Mouse (Mus musculus): Measurements from ENCODE around the gene Ankfy1. TPM values are rescaled to one million over a fixed set of nuclear protein-coding genes. Genes with fewer than 3 reads are reported as not detected.

The Ankfy1 gene
- total RNA-seq (2014; rRNA removed), result 39.7 and 55.8 TPM in 2 replicates
- 9.8 and 15.7 TPM in 2 replicates for polyA plus RNA-seq (2015; fragmentation: Nextera tagmentation; extraction: Ambion mirVana)

- DNase-seq (peak; percentile 96), ATAC-seq (peak; percentile 99)
- Histone ChIP-seq H3K9me3 (ENCODE audit: low read length) (no peaks in the 10 kb centered on the region), H3K27ac (ENCODE audit: low read depth, low read length) (peak within 1 kb of the TSS; percentile 93), H3K36me3 (ENCODE audit: insufficient read depth) (no peaks in the 10 kb centered on the region), H3K4me3 (ENCODE audit: low read depth, low read length) (peak within 1 kb of the TSS; percentile 59), H3K27me3 (ENCODE audit: insufficient read depth, low read length) (no peaks in the 10 kb centered on the region), H3K4me1 (ENCODE audit: insufficient read depth) (peaks cover 17% of the 10 kb centered on the region), H3K9ac (peak within 1 kb of the TSS; percentile 76), H3K4me2 (ENCODE audit: low read depth) (peak within 1 kb of the TSS; percentile 65)
- TF ChIP-seq CTCF (IDR thresholded peaks at IDR 0.05; ENCODE audit: low read depth), result 0 out of 2 replicates have a peak, but pooled peaks have one; percentile 3
- 2% methylated on average over 56 of the region's 56 CpGs for WGBS
Observed at GRCm38 (mm10) chr11:72689551-72690510, at the start of gene Ankfy1. Ankfy1 (plus strand) TSS chr11:72690006.

- Histone ChIP-seq H3K27me3 (ENCODE audit: insufficient read depth, low read length) (no peaks in the 10 kb centered on the region), H3K4me2 (ENCODE audit: low read depth) (no peak overlapping the region), H3K4me1 (ENCODE audit: insufficient read depth) (no peaks in the 10 kb centered on the region), H3K36me3 (ENCODE audit: insufficient read depth) (no peaks in the 10 kb centered on the region), H3K9ac (no peak overlapping the region), H3K9me3 (ENCODE audit: low read length) (no peaks in the 10 kb centered on the region), H3K4me3 (ENCODE audit: low read depth, low read length) (no peak overlapping the region), H3K27ac (ENCODE audit: low read depth, low read length) (no peak overlapping the region)
- WGBS, result 12% methylated on average over 4 of the region's 4 CpGs
- no peak for TF ChIP-seq CTCF (IDR thresholded peaks at IDR 0.05; ENCODE audit: low read depth)
- ATAC-seq (no peak), DNase-seq (no peak)
Observed at GRCm38 (mm10) chr11:72642730-72643129, 47.1 kb upstream of the Ankfy1 start.

GRCm38 (mm10) chr11:72645386-72645785, 44.4 kb upstream of the Ankfy1 start:
- Histone ChIP-seq H3K4me3 (ENCODE audit: low read depth, low read length) (no peak overlapping the region), H3K36me3 (ENCODE audit: insufficient read depth) (no peaks in the 10 kb centered on the region), H3K4me1 (ENCODE audit: insufficient read depth) (no peaks in the 10 kb centered on the region), H3K9ac (no peak overlapping the region), H3K9me3 (ENCODE audit: low read length) (no peaks in the 10 kb centered on the region), H3K27me3 (ENCODE audit: insufficient read depth, low read length) (no peaks in the 10 kb centered on the region), H3K4me2 (ENCODE audit: low read depth) (no peak overlapping the region), H3K27ac (ENCODE audit: low read depth, low read length) (no peak overlapping the region)
- 89% methylated on average over 5 of the region's 5 CpGs for WGBS
- no peak for ATAC-seq
- no peak for DNase-seq
- no peak for TF ChIP-seq CTCF (IDR thresholded peaks at IDR 0.05; ENCODE audit: low read depth)

GRCm38 (mm10) chr11:72650347-72650746, 39.5 kb upstream of the Ankfy1 start:
- Histone ChIP-seq H3K27ac (ENCODE audit: low read depth, low read length) (no peak overlapping the region), H3K27me3 (ENCODE audit: insufficient read depth, low read length) (no peaks in the 10 kb centered on the region), H3K9ac (no peak overlapping the region), H3K36me3 (ENCODE audit: insufficient read depth) (no peaks in the 10 kb centered on the region), H3K4me2 (ENCODE audit: low read depth) (no peak overlapping the region), H3K4me3 (ENCODE audit: low read depth, low read length) (no peak overlapping the region), H3K4me1 (ENCODE audit: insufficient read depth) (no peaks in the 10 kb centered on the region), H3K9me3 (ENCODE audit: low read length) (no peaks in the 10 kb centered on the region)
- ATAC-seq (no peak), DNase-seq (no peak)
- 72% methylated on average over 2 of the region's 2 CpGs for WGBS
- TF ChIP-seq CTCF (IDR thresholded peaks at IDR 0.05; ENCODE audit: low read depth), result no peak

GRCm38 (mm10) chr11:72659918-72660317, 29.9 kb upstream of the Ankfy1 start:
- H3K4me1 ChIP-seq (ENCODE audit: insufficient read depth), result no peaks in the 10 kb centered on the region
- no peak overlapping the region for H3K4me2 ChIP-seq (ENCODE audit: low read depth)
- H3K4me3 ChIP-seq (ENCODE audit: low read depth, low read length), result no peak overlapping the region
- no peaks in the 10 kb centered on the region for H3K27me3 ChIP-seq (ENCODE audit: insufficient read depth, low read length)
- DNase-seq (no peak), ATAC-seq (no peak)
- no peaks in the 10 kb centered on the region for H3K9me3 ChIP-seq (ENCODE audit: low read length)
- no peak overlapping the region for H3K27ac ChIP-seq (ENCODE audit: low read depth, low read length)
- peak; percentile 20; the same call in 1 of the 2 replicates for TF ChIP-seq CTCF (IDR thresholded peaks at IDR 0.05; ENCODE audit: low read depth)
- H3K36me3 ChIP-seq (ENCODE audit: insufficient read depth), result no peaks in the 10 kb centered on the region
- H3K9ac ChIP-seq, result no peak overlapping the region

GRCm38 (mm10) chr11:72660359-72660758, 29.4 kb upstream of the Ankfy1 start:
- Histone ChIP-seq H3K36me3 (ENCODE audit: insufficient read depth) (no peaks in the 10 kb centered on the region), H3K27me3 (ENCODE audit: insufficient read depth, low read length) (no peaks in the 10 kb centered on the region), H3K4me1 (ENCODE audit: insufficient read depth) (no peaks in the 10 kb centered on the region), H3K9ac (no peak overlapping the region), H3K27ac (ENCODE audit: low read depth, low read length) (no peak overlapping the region), H3K4me2 (ENCODE audit: low read depth) (no peak overlapping the region), H3K9me3 (ENCODE audit: low read length) (no peaks in the 10 kb centered on the region), H3K4me3 (ENCODE audit: low read depth, low read length) (no peak overlapping the region)
- no peak for DNase-seq
- ATAC-seq, result no peak
- WGBS, result 97% methylated on average over 1 of the region's 1 CpGs
- no peak for TF ChIP-seq CTCF (IDR thresholded peaks at IDR 0.05; ENCODE audit: low read depth)

GRCm38 (mm10) chr11:72664641-72665040, 25.2 kb upstream of the Ankfy1 start:
- Histone ChIP-seq H3K4me3 (ENCODE audit: low read depth, low read length) (no peak overlapping the region), H3K4me1 (ENCODE audit: insufficient read depth) (no peaks in the 10 kb centered on the region), H3K27me3 (ENCODE audit: insufficient read depth, low read length) (no peaks in the 10 kb centered on the region), H3K27ac (ENCODE audit: low read depth, low read length) (no peak overlapping the region), H3K9me3 (ENCODE audit: low read length) (no peaks in the 10 kb centered on the region), H3K9ac (no peak overlapping the region), H3K36me3 (ENCODE audit: insufficient read depth) (no peaks in the 10 kb centered on the region), H3K4me2 (ENCODE audit: low read depth) (no peak overlapping the region)
- DNase-seq (no peak), ATAC-seq (no peak)
- no peak for TF ChIP-seq CTCF (IDR thresholded peaks at IDR 0.05; ENCODE audit: low read depth)
- 97% methylated on average over 4 of the region's 4 CpGs for WGBS
